Mouse (Mus musculus): ENCODE results near the gene Tmem63c.

DNA sequence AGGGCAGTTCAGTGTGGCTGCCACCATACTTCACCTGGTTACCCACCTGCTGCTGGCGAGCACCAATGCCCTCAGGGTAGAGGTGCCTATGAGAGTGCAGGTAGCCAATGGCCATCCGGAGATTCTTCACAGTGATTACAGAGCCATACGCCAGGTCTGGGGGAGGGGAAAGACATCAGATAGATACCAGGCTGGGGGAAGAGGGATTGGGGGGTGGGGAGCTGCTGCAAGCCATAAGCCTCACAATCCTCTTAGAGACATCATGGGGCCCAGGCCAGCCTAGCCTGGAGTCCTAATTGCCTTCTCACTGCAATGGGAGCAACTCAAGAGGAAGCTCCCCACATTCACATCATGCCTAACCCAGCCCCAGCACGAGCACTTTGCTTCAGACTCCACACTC is 106.1 kb downstream of the Tmem63c start:
- TF ChIP-seq CTCF (IDR thresholded peaks at IDR 0.05; ENCODE audit: extremely low read depth, insufficient read depth, insufficient read length, insufficient replicate concordance) (no peak), POLR2A (IDR thresholded peaks at IDR 0.05; ENCODE audit: low read depth, low read length) (no peak)
